33 mouse cellular contexts compared by ENCODE assay signal in the genomic region with DNA sequence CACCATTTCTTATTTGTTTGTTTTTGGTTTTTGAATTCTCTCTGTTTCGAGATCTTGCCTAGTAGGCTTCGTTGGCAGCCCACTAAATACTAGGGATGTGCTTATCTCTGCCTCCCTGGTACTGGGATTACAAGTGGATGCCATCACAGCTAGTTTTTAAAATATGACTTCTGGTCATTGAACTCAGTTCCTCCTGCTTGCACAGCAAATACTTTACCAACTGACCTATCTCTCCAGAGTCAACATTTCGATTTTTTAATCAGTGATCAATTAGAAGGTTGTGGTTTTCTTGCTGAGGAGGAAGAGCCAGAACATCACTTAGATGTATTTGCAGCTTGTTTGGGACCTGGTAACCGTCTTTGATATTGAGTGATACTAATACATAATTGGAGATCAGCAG. TPM values are rescaled to one million over a fixed set of nuclear protein-coding genes. Genes with fewer than 3 reads are reported as not detected.
"Had no signal": no experiment of that assay in that cellular context is flagged by ENCODE, and none has a peak within 500 bp of the region (broad histone marks: within the 10 kb centered on the region; RNA-seq: fewer than 3 reads in every experiment).

No protein-coding gene starts in this region.

- H3K9me3 ChIP-seq: limb, embryonic 10.5 days; limb, embryonic 12.5 days; limb, embryonic 13.5 days; limb, embryonic 15.5 days; liver, embryonic 12.5 days; liver, embryonic 13.5 days; liver, embryonic 15.5 days; lung, embryonic 15.5 days; megakaryocyte, embryonic 14.5 days; midbrain, embryonic 10.5 days; midbrain, embryonic 12.5 days; midbrain, embryonic 13.5 days; midbrain, embryonic 15.5 days; neural tube, embryonic 12.5 days had no signal

- DNase-seq: left cerebral cortex, postnatal 4 days; liver; liver, embryonic 13.5 days; liver, postnatal 0 days; lung, adult 18-20 months; lung, adult 2 months; lung, embryonic 14.5 days; lung, postnatal 10 days; lung, postnatal 14 days; lung, postnatal 36 days; lung, postnatal 4 days; midbrain, embryonic 14.5 days had no signal

- H3K4me3 ChIP-seq: left cerebral cortex, adult 2 months; limb, embryonic 10.5 days; limb, embryonic 12.5 days; limb, embryonic 13.5 days; limb, embryonic 15.5 days; liver, embryonic 12.5 days; liver, embryonic 13.5 days; liver, embryonic 15.5 days; lung, embryonic 15.5 days; megakaryocyte, embryonic 14.5 days; midbrain, embryonic 10.5 days; midbrain, embryonic 12.5 days; midbrain, embryonic 13.5 days; midbrain, embryonic 15.5 days; myocyte; neural tube, embryonic 12.5 days had no signal

- ATAC-seq: liver, embryonic 12.5 days; liver, postnatal 0 days; lung, postnatal 0 days; midbrain, embryonic 13.5 days; midbrain, embryonic 15.5 days; midbrain, embryonic 16.5 days had no signal

- H3K36me3 ChIP-seq: limb, embryonic 10.5 days; limb, embryonic 12.5 days; limb, embryonic 13.5 days; limb, embryonic 15.5 days; liver, embryonic 12.5 days; liver, embryonic 13.5 days; liver, embryonic 15.5 days; lung, embryonic 15.5 days; midbrain, embryonic 10.5 days; midbrain, embryonic 12.5 days; midbrain, embryonic 13.5 days; midbrain, embryonic 15.5 days; neural tube, embryonic 12.5 days had no signal

- H3K9ac ChIP-seq: limb, embryonic 12.5 days; limb, embryonic 13.5 days; limb, embryonic 15.5 days; liver, embryonic 12.5 days; liver, embryonic 13.5 days; liver, embryonic 14.5 days; liver, embryonic 15.5 days; liver, postnatal 0 days; lung, embryonic 14.5 days; lung, embryonic 15.5 days; midbrain, embryonic 12.5 days; midbrain, embryonic 13.5 days; midbrain, embryonic 15.5 days; neural tube, embryonic 12.5 days had no signal

- H3K27ac ChIP-seq: left cerebral cortex, adult 2 months; limb, embryonic 10.5 days; limb, embryonic 12.5 days; limb, embryonic 13.5 days; limb, embryonic 15.5 days; liver, embryonic 12.5 days; liver, embryonic 13.5 days; liver, embryonic 14.5 days; liver, embryonic 15.5 days; lung, embryonic 15.5 days; macrophage; midbrain, embryonic 10.5 days; midbrain, embryonic 12.5 days; midbrain, embryonic 13.5 days; midbrain, embryonic 15.5 days; neural tube, embryonic 12.5 days had no signal

- H3K27me3 ChIP-seq: limb, embryonic 12.5 days; limb, embryonic 15.5 days; liver, embryonic 12.5 days; liver, embryonic 13.5 days; liver, embryonic 15.5 days; lung, embryonic 15.5 days; megakaryocyte, embryonic 14.5 days; midbrain, embryonic 12.5 days; midbrain, embryonic 13.5 days; midbrain, embryonic 15.5 days; neural tube, embryonic 12.5 days had no signal

- H3K4me1 ChIP-seq: limb, embryonic 10.5 days; liver, embryonic 12.5 days; liver, embryonic 13.5 days; liver, embryonic 15.5 days; midbrain, embryonic 10.5 days; midbrain, embryonic 12.5 days; midbrain, embryonic 13.5 days; midbrain, embryonic 15.5 days; neural tube, embryonic 12.5 days had no signal

- H3K4me2 ChIP-seq: limb, embryonic 12.5 days; limb, embryonic 13.5 days; limb, embryonic 15.5 days; liver, embryonic 12.5 days; liver, embryonic 13.5 days; liver, embryonic 15.5 days; lung, embryonic 14.5 days; lung, embryonic 15.5 days; midbrain, embryonic 11.5 days; midbrain, embryonic 12.5 days; midbrain, embryonic 13.5 days; midbrain, embryonic 15.5 days; neural tube, embryonic 12.5 days had no signal

RNA-seq across cellular contexts. Expression of a gene that starts 34.4 kb away (rescaled TPM):
- total RNA-seq: midbrain, postnatal 0 days had no signal
